Mouse (Mus musculus): ENCODE results near the gene Pygm. TPM values are rescaled to one million over a fixed set of nuclear protein-coding genes. Genes with fewer than 3 reads are reported as not detected.

Pygm gene
- polyA plus RNA-seq, 1 experiment from 2014 or later: 1.6 TPM

- Histone ChIP-seq H3K4me3 (ENCODE audit: low read depth, low read length) (peak within 1 kb of the TSS; percentile 60), H3K36me3 (ENCODE audit: control insufficient read depth, insufficient read depth, low read length) (peaks cover 8% of the 10 kb centered on the region; the same call in 1 of the 2 replicates), H3K4me1 (replicated peaks; ENCODE audit: control insufficient read depth, insufficient read depth, low read length) (peaks cover 12% of the 10 kb centered on the region), H3K4me2 (replicated peaks; ENCODE audit: low read depth, low read length) (peak within 1 kb of the TSS; percentile 90), H3K9ac (ENCODE audit: low read depth, low read length) (peak within 1 kb of the TSS; percentile 66; the same call in 1 of the 2 replicates), H3K27ac (ENCODE audit: low read depth, low read length) (peak within 1 kb of the TSS; percentile 51; the same call in 1 of the 2 replicates), H3K9me3 (ENCODE audit: control insufficient read depth, low read length) (no peaks in the 10 kb centered on the region), H3K27me3 (ENCODE audit: control insufficient read depth, insufficient read depth, low read length) (no peaks in the 10 kb centered on the region)
- DNase-seq (ENCODE audit: low spot score) (peak; percentile 83), ATAC-seq (ENCODE audit: low FRiP score) (peak; percentile 74)
- 17% methylated on average over 34 of the region's 72 CpGs for WGBS
Measured at GRCm38 (mm10) chr19:6340524-6341452, 43.4 kb upstream of the Pygm start, which contains the start of gene Map4k2. TSS of gene Map4k2 (plus strand) at chr19:6341135.

- H3K4me1 ChIP-seq (replicated peaks; ENCODE audit: control insufficient read depth, insufficient read depth, low read length): peaks cover 5% of the 10 kb centered on the region; the same call in 1 of the 2 replicates
- peak; percentile 62; the same call in 1 of the 2 replicates for ATAC-seq (ENCODE audit: low FRiP score)
Measured at GRCm38 (mm10) chr19:6341453-6342077, 42.6 kb upstream of the Pygm start.

GRCm38 (mm10) chr19:6342276-6342933, 41.8 kb upstream of the Pygm start:
- Histone ChIP-seq H3K9ac (ENCODE audit: low read depth, low read length) (no peak overlapping the region), H3K27me3 (ENCODE audit: control insufficient read depth, insufficient read depth, low read length) (no peaks in the 10 kb centered on the region), H3K36me3 (ENCODE audit: control insufficient read depth, insufficient read depth, low read length) (peaks cover 8% of the 10 kb centered on the region; the same call in 1 of the 2 replicates), H3K4me3 (ENCODE audit: low read depth, low read length) (no peak overlapping the region), H3K4me2 (replicated peaks; ENCODE audit: low read depth, low read length) (no peak overlapping the region), H3K27ac (ENCODE audit: low read depth, low read length) (no peak overlapping the region), H3K4me1 (replicated peaks; ENCODE audit: control insufficient read depth, insufficient read depth, low read length) (peaks cover 2% of the 10 kb centered on the region; the same call in 1 of the 2 replicates), H3K9me3 (ENCODE audit: control insufficient read depth, low read length) (no peaks in the 10 kb centered on the region)
- DNase-seq (ENCODE audit: low spot score): no peak
- 80% methylated on average over 5 of the region's 5 CpGs for WGBS
- ATAC-seq (ENCODE audit: low FRiP score): no peak

More at GRCm38 (mm10) chr19:6341453-6342077, 42.6 kb upstream of the Pygm start:
- WGBS: 14% methylated on average over 22 of the region's 23 CpGs
- peaks cover 8% of the 10 kb centered on the region; the same call in 1 of the 2 replicates for H3K36me3 ChIP-seq (ENCODE audit: control insufficient read depth, insufficient read depth, low read length)
- peak overlapping the region; percentile 60 for H3K4me3 ChIP-seq (ENCODE audit: low read depth, low read length)
- DNase-seq (ENCODE audit: low spot score): peak; percentile 22
- H3K4me2 ChIP-seq (replicated peaks; ENCODE audit: low read depth, low read length): peak overlapping the region; percentile 90
- H3K9me3 ChIP-seq (ENCODE audit: control insufficient read depth, low read length): no peaks in the 10 kb centered on the region
- H3K27me3 ChIP-seq (ENCODE audit: control insufficient read depth, insufficient read depth, low read length): no peaks in the 10 kb centered on the region
- H3K9ac ChIP-seq (ENCODE audit: low read depth, low read length): peak overlapping the region; percentile 66; the same call in 1 of the 2 replicates
- no peak overlapping the region for H3K27ac ChIP-seq (ENCODE audit: low read depth, low read length)

GRCm38 (mm10) chr19:6343066-6343925, 40.9 kb upstream of the Pygm start:
- Histone ChIP-seq H3K9ac (ENCODE audit: low read depth, low read length) (no peak overlapping the region), H3K9me3 (ENCODE audit: control insufficient read depth, low read length) (no peaks in the 10 kb centered on the region), H3K4me1 (replicated peaks; ENCODE audit: control insufficient read depth, insufficient read depth, low read length) (peaks cover 2% of the 10 kb centered on the region; the same call in 1 of the 2 replicates), H3K4me3 (ENCODE audit: low read depth, low read length) (no peak overlapping the region), H3K4me2 (replicated peaks; ENCODE audit: low read depth, low read length) (no peak overlapping the region), H3K27ac (ENCODE audit: low read depth, low read length) (no peak overlapping the region), H3K36me3 (ENCODE audit: control insufficient read depth, insufficient read depth, low read length) (peaks cover 8% of the 10 kb centered on the region; the same call in 1 of the 2 replicates), H3K27me3 (ENCODE audit: control insufficient read depth, insufficient read depth, low read length) (no peaks in the 10 kb centered on the region)
- 84% methylated on average over 19 of the region's 19 CpGs for WGBS
- ATAC-seq (ENCODE audit: low FRiP score) (no peak), DNase-seq (ENCODE audit: low spot score) (no peak)

GRCm38 (mm10) chr19:6343996-6344395, 40.2 kb upstream of the Pygm start:
- Histone ChIP-seq H3K27ac (ENCODE audit: low read depth, low read length) (no peak overlapping the region), H3K4me2 (replicated peaks; ENCODE audit: low read depth, low read length) (no peak overlapping the region), H3K4me3 (ENCODE audit: low read depth, low read length) (no peak overlapping the region), H3K9ac (ENCODE audit: low read depth, low read length) (no peak overlapping the region), H3K4me1 (replicated peaks; ENCODE audit: control insufficient read depth, insufficient read depth, low read length) (peaks cover 2% of the 10 kb centered on the region), H3K27me3 (ENCODE audit: control insufficient read depth, insufficient read depth, low read length) (no peaks in the 10 kb centered on the region), H3K9me3 (ENCODE audit: control insufficient read depth, low read length) (no peaks in the 10 kb centered on the region), H3K36me3 (ENCODE audit: control insufficient read depth, insufficient read depth, low read length) (peaks cover 3% of the 10 kb centered on the region; the same call in 1 of the 2 replicates)
- 92% methylated on average over 5 of the region's 5 CpGs for WGBS
- DNase-seq (ENCODE audit: low spot score) (no peak), ATAC-seq (ENCODE audit: low FRiP score) (no peak)

- no peak for ATAC-seq (ENCODE audit: low FRiP score)
- 95% methylated on average over 5 of the region's 5 CpGs for WGBS
- no peaks in the 10 kb centered on the region for H3K36me3 ChIP-seq (ENCODE audit: control insufficient read depth, insufficient read depth, low read length)
Measured at GRCm38 (mm10) chr19:6346023-6346422, 38.2 kb upstream of the Pygm start.

GRCm38 (mm10) chr19:6346661-6347060, 37.5 kb upstream of the Pygm start:
- no peak overlapping the region for H3K4me3 ChIP-seq (ENCODE audit: low read depth, low read length)
- DNase-seq (ENCODE audit: low spot score): no peak
- 90% methylated on average over 10 of the region's 10 CpGs for WGBS
- peaks cover 2% of the 10 kb centered on the region; the same call in 1 of the 2 replicates for H3K4me1 ChIP-seq (replicated peaks; ENCODE audit: control insufficient read depth, insufficient read depth, low read length)
- H3K9me3 ChIP-seq (ENCODE audit: control insufficient read depth, low read length): no peaks in the 10 kb centered on the region
- H3K27ac ChIP-seq (ENCODE audit: low read depth, low read length): no peak overlapping the region
- no peak overlapping the region for H3K9ac ChIP-seq (ENCODE audit: low read depth, low read length)
- ATAC-seq (ENCODE audit: low FRiP score): no peak
- H3K4me2 ChIP-seq (replicated peaks; ENCODE audit: low read depth, low read length): no peak overlapping the region
- H3K36me3 ChIP-seq (ENCODE audit: control insufficient read depth, insufficient read depth, low read length): no peaks in the 10 kb centered on the region
- H3K27me3 ChIP-seq (ENCODE audit: control insufficient read depth, insufficient read depth, low read length): no peaks in the 10 kb centered on the region

More at GRCm38 (mm10) chr19:6346023-6346422, 38.2 kb upstream of the Pygm start:
- no peaks in the 10 kb centered on the region for H3K27me3 ChIP-seq (ENCODE audit: control insufficient read depth, insufficient read depth, low read length)
- no peak overlapping the region for H3K4me3 ChIP-seq (ENCODE audit: low read depth, low read length)
- no peak overlapping the region for H3K4me2 ChIP-seq (replicated peaks; ENCODE audit: low read depth, low read length)
- DNase-seq (ENCODE audit: low spot score): no peak
- H3K4me1 ChIP-seq (replicated peaks; ENCODE audit: control insufficient read depth, insufficient read depth, low read length): peaks cover 2% of the 10 kb centered on the region; the same call in 1 of the 2 replicates
- no peaks in the 10 kb centered on the region for H3K9me3 ChIP-seq (ENCODE audit: control insufficient read depth, low read length)
- H3K27ac ChIP-seq (ENCODE audit: low read depth, low read length): no peak overlapping the region
- H3K9ac ChIP-seq (ENCODE audit: low read depth, low read length): no peak overlapping the region
